Mouse (Mus musculus) adrenal gland, postnatal 4 days (tissue): Measurements from ENCODE around the gene Fat4. TPM values are rescaled to one million over a fixed set of nuclear protein-coding genes. Genes with fewer than 3 reads are reported as not detected.

ENCODE experiments used
- DNase-seq, 2 experiments: peaks; one replicate each; pipeline ENCODE4 v3.0.0; 2021 to 2022; ENCODE audit warnings: low spot score in 2 of 2, mixed read lengths in 2 of 2
- total RNA-seq, 2 experiments: library from RNA; stranded (reverse); gene quantifications; 2 replicates each; pipeline ENCODE4 v1.2.3; 2021

The Fat4 gene
- total RNA-seq, 2 experiments from 2014 or later, result 36.1 to 39.3 TPM

DNA sequence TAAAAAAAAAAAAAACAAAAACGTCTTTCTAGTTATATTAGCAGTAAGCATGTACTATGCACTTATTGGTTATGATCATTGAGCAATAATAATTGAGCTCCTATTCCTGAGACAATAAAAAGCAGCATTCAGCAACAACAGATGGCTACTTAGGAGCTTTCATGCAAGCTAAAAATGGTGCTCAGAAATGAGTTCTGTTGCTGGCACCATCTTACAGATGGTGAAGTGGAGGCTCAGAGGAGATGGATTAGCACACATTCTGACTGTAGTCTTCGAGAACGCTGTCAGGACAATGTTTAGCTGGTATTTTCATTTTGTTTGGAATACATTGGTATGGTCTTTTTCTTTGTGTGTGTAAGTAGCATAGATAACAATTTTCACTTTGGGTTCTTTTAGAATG, 20.1 kb downstream of the Fat4 start:
- DNase-seq, result no peak

DNA sequence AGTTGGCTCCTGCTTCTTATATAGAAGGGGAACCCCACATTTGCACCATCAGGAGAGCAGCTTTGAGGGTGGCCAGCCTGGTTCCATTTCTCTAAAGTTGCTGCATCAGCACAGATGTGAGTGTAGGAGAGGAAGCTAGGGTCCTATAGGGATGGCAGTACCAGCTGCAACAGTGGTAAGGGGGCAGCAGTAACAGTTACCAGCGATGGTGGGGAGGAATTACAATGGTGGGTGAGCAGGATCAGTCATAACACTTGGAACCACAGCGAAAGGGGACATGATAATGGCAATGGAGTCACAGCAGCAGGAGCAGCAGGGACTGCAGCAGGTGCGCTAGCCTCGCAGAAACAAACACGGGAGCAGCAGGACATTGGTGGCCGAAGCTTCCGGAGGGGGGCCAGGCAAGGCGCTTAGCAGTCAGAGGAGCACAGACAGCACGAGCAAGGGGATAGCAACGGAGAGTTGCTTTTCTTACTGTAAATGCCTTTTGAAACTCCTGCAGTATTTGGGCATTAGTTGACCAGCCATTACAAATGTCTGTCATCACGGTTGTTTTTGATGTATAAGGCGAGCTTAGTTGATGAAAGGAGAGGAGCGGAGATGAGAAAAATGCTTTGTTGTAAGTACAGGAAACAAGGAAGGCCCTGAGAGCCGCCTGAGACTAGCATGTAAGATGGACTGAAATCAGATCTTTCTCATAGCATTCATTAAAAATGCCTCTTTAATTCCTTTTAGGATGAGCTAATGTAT, 21.1 kb downstream of the Fat4 start:
- DNase-seq, result no peak

DNA sequence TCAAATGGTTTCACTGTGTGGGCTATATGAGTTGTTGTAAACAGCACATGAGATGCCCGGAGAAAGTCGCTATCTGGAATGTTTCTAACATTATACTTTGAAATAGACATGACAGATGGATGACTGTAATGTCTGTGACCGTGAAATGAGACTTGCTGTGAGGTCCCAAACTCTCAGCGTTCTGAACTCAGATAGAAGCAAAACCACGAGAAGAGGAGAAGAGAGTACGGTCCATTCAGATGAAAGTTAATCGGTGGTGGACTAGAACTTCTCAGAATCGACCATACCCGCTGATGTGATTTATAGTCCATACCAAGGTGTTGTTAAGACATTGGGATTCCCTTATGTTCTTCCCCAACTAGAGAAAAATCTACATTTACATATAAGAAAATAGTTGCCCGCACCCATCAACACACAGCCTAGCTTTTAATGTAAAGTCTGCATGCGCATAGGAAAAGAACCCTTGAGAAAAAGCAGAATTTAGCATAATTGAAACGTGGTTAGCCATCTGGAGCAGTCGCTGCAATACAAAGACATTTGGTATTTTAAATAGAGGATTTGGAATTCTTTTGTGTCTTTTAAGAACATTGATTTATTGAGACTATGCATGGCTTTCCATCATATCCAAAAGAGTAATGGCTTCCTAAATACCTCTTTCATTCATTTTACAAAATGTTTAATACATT, 21.8 kb downstream of the Fat4 start:
- DNase-seq, result no peak

DNA sequence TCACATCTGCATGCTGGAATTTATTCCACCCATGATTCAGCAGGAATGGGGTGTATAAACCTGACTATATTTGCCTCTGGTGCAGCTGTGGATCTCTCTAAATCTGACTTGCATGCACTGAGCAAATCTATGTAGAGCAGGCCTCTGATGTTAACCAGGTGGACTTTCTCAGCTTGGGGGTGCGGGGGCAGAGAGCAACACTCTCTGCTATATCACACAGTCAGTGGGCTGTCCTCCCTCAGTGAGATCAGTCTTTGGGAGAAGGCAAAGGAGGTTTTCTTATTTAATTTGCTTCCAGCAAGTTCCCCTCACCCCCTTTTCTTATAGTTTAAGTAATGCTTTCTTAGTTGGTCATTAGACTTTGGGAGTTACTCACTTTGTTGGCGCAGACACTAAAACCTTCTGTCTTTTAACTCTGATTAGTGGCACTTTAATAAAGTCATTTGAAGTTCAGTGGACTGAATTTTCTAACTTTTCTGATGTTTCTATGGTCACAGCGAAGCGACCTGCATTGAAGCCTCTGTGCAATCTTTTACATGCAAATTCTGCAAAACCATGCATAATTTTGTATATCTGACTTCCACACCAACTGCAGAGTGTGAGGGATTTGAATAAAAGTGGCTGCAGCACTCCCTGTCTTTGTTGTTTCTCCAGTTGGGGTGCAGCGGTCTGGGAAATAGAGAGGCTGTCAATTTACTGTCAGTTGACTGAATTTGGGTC, 26.2 kb downstream of the Fat4 start:
- no peak for DNase-seq

DNA sequence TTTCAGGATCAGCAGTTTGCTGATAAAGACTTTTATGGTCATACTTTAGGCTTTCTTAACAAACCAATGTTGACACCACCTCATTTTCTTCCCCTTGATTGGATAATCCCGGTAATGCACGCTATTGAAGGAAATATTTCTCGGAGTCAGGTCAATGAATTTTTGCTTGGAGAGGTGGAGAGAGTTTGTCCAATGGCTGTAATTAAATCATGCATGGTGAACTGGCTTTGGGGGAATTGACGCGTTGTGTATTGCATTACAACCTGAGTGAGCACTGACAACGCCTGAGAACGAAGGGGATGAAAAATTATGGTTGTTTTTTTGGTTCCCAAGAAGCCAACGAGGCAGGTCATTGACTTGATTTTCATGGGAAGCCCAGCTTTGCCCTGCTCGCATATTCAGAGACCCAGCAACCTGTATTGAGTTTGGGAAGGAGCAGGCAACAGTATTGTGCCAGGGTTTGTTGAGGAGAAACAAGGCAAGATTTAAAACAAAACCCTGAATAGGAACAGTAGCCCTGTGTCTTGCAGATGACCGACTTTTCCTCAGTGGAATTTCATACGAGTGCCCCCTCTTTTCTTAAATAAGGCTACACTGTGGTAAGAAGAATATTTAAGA, 26.9 kb downstream of the Fat4 start:
- no peak for DNase-seq

DNA sequence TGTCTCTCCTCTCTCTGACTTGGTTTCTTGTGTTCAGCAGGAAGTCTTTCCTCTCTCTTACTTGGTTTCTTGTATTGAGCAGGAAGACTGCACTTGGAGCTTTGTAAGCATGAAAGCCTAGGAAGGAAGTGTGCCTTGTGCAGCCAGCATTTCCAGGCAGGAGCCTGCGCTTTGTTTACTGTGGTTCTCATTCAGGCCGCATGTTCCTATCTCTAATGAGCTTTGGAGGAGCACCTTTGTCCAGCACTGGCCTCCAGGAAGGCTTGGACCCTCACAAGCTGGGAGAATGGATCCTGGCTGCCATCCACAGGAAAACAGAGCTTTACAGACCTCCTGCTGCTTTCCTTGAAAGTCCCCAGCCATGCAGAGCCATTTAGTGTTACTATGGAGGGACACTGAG, 32.2 kb downstream of the Fat4 start:
- DNase-seq, result no peak

DNA sequence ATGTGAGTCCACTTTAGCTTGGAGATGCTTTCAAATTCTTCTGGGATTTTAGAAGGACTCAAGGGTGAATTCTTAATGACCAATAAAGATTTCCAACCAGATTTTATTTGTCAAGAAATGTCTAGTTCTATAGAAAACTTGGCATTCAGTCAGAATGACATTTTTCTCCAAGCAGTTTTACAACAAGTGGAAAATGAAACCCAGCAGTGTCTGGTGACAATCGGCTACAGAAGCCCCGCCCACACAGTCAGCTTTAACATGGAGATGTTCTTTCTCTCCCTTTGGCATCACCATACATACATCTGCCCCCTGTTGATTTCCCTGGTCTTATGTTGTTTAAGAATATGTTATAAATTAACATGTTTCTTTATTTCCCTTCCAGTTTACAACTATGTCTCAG, 34.3 kb downstream of the Fat4 start:
- DNase-seq, result no peak

DNA sequence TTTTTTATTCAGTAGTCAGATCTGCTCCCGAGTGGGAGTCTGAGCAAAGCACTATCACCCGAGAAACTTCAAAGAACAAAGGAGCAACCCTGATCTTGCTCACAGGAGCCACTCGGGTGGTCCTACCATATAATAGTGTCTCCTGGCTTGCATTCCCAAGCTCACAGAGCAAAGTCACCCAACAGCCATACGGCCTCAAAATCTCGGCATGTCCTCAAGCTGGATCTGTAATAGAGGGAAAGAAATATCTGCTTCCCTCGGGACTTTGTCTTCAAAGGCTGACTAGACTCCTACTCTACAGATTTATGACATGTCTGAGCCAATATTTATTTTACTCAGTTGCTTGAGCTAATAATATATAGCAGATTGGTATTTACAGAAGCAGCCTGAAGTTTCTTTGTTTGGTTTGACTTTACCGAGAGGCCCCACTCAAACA, 36.5 kb downstream of the Fat4 start:
- DNase-seq, result no peak

DNA sequence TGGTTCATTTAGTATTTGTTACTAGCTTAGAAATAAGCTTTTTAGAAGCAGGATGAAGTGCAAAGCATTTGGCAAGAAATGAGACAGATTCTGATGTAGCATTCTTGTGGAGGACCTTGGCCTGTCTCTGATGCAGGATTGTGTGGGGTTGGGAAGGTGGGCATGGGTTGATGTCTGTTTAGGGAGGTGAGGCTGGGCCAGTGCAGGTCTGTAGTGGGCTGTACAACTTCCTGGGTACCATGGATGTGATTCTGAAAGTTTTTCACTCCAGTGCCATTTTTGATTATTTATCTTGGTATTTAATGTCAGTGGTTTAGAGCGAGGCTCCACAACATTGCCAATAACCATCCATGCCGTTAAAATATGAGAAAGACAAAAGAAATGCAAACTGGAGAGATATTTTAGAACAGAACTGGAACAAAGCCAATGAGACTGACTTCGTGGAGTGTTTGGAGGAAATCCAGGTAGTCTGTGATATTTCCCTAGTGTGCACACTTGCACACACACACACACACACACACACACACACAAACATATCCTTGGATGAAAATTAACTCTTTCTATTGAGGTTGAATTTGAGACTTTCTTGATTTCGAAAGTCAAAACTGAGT, 41.4 kb downstream of the Fat4 start:
- DNase-seq, result no peak

DNA sequence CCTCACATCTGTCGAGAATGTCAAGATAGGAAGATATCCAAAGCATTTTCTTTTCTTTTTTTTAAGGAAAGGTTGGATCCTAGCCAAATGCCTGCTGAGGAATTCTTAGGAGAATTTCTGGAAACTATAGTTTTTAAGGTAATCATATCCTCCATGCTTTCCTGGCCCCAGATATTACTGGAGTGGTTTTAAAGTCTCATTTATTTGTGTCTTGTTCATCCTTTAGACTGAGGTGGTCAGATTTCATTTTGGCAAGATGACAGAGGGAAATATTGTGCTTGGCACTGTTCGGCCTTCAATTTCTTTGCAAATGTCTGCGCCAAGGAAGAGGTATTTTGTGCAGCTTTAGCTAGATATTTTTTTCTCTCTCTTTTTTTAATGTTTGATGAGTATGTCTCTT, 42.0 kb downstream of the Fat4 start:
- DNase-seq, result no peak

DNA sequence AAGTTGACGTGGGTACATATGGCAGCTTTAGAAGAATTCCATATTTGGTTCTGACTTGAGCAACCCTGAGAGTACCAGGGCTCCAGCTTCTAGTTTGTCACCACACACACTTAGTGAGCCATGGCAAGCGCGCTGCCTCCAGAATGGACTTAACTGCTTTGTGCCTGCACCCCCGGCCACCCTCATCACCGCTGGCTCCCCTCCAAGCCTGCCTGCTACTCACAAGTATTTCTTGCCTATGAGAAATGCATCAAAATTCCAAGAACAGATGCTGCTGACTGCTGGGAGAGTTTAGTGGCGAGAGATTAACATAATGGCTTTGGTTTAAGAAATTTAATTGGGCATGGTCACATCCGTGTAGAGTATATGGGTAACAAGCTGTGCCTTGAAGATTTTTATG, 48.0 kb downstream of the Fat4 start:
- no peak for DNase-seq

DNA sequence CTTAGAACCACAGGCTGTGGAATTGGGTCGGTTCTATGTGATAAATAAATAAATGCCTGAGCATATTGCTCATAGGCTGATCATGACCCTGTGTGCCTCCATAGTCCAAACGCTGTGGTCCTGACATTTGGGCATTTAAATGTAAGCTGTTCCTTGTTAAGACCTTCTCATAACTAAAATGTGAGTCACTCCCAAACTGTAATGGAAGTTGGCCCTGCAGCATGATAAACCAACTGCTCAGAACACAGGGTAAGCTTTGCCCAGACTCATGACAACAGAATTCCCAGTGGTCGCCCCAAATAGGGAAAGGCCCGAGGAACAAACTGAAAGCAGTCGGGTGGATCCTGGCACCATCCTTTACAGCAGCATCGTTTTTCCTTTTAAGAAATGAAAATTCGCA, 49.7 kb downstream of the Fat4 start:
- no peak for DNase-seq

DNA sequence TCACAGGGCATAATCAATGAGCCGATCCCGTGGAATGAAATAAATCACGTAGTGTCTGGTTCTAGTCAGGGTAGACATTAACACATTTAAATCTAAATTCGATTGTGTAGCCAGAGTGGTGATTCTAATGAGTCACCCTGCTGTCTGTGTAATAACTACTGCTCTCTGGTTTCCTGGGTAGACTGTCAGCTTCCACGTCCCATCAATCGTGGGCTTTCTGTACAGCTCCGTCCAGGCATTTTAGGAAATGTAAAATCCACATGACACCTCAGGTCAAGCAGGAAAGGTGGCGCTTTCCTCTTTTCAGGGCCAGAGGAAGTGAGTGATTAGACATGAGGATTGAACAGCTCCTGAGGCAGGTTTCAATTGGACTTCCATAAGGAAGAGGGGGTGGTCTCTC, 50.4 kb downstream of the Fat4 start:
- DNase-seq, result no peak

DNA sequence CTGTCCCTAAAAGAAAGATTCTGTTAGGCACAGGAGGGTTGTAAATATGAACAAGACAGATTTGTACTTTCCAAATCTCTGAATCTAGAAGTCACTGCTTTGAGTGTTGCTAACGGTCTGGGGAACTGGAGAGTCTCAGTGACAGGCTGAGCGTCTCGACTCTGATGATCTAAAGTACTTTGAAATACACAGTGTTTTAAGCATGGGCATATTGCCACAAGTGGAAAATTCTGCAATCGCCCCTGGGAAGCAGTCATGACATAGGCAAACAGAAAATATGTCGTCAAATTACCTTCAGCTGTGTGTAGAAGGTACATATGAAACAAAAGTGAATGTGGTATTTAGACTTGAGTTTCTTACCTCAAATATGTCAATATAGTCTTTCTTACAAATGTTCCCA, 51.4 kb downstream of the Fat4 start:
- no peak for DNase-seq

DNA sequence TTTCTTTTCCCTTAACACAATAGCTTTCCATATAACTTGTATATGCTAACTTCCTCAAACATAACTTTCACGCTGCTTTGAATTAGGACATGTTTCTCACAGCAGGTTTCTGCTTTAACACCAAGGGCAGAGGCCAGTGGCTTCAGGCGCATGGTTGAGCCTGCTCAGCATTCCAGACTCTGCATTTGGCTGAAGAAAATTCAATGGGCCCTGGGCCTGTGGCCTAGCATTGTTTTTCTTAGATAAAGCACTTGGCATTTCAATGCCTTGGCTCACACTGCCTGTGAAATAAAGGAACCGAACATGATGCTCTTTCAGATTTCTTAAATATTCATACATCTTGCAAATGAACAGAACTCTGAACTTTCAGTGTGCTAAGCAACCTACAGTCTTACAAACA, 52.8 kb downstream of the Fat4 start:
- DNase-seq, result no peak

DNA sequence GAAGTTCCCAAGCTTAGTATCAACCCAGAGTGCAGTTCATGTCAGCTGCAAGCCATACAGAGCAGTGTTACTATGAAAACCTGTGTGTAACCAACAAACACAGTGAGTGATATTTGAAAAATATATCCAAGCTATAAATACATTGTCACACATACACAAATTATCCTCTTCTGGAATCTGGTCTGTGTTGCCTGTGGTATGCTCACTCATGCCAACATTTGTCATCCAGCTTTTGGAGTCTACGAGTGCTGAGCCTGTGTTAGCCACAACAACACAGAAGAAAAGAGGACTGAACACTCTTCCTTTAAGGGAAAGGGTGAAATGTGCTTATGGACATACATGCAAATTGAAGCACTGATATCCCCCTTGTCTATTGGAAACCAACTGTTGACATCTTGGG, 53.6 kb downstream of the Fat4 start:
- DNase-seq, result no peak

DNA sequence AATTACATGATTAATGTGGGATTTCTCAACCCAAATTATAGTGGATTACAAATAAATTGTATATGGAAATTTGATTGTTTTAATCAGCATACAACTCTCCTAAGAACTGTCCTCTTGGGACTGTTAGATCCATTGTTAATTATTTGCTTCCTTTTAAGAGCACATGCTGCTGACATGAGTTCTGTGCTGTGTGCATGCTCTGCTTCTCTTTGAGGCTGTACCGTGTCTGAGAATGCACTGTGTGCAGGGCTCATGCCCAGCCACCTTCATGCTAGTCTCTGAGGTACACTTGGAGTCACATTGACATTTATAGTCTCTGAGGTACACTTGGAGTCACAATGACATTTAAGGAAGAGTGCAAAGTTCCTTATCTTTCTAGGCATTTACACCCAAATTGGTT, 58.4 kb downstream of the Fat4 start:
- DNase-seq, result no peak

DNA sequence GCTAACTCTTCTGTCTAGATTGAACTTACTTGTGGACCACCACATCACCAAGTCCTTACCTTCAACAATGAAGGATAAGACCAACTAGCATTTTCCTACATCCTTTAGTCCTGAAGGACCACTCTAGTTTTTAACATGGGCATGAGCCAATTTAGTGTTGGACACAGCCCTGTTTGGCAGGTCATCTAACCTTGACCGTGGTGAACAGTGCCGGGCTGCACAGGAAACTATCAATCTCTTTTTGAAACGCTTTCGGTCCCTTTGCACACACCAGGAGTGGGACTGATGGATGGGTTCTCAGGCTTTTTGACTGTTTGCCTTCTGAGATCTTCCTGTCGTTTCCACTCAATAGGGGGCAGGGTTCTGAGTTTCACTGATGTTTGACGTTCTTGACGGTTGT, 61.0 kb downstream of the Fat4 start:
- DNase-seq, result no peak

DNA sequence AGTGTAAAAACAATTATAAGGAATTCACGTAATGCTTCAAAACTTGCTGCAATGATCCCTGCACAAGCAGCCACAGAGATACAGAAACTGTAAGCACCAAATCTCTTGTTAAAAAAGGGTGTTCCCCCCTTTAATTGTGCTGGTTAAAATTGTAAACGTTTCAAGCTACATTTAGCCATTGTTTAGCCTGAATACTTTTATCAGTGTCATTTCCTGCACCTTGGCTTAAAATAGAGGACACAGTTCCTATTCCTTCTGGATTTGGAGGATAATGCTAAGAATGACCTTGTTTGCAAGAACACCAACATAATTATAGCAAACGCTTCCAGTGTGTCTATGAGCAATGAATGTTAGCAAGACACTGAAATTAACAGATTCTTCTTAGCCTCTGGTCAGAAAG, 65.9 kb downstream of the Fat4 start:
- no peak for DNase-seq

DNA sequence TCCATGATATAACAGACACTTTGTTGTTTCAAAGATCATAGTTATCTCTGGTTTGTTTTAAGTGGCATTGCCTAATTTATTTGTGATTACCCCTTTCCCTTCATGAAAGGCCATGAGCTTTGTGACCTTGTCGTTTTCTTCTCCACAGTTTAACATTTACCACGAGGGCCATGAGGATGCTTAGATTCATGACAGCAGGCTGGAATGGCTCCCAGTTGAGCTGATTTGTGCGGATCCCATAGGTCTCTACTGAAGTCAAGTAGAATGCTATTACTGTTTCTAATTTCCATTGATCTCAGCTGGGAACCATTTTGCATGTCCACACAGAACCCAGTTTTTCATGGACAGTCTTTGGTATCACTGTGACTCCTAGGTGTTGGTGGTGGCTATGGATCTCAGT, 67.5 kb downstream of the Fat4 start:
- no peak for DNase-seq

DNA sequence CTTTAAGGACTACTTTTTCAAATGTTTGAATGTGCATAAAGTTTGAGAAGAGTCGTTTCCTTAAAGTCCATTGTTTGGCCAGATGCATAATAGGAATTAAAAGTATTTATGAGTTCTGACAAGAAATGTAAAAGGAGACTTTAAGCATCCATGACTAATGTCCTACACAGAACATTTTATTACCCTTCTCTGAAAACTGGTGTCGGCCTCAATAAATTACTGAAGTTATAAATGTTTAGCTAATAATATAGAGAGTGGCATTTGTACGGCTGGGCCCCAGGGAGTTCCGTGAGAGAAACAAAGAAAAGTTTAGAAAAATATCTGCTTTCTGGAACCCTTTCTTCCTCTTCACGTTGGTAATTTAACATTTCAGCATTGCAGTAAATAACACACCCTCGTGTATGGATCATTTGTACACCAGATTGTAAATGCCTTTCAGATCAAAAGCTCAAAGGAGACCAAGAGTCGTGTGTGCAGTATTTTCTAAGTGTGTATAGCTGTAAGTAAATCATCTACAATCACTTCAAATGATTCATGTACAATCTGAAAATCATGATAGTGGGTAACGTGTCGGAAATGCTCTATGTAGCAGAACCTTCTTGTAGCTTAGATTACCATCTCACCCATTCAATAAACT, 69.4 kb downstream of the Fat4 start:
- DNase-seq, result no peak
